Mouse (Mus musculus): ENCODE results near the gene Inpp5a.

Inpp5a gene

DNA sequence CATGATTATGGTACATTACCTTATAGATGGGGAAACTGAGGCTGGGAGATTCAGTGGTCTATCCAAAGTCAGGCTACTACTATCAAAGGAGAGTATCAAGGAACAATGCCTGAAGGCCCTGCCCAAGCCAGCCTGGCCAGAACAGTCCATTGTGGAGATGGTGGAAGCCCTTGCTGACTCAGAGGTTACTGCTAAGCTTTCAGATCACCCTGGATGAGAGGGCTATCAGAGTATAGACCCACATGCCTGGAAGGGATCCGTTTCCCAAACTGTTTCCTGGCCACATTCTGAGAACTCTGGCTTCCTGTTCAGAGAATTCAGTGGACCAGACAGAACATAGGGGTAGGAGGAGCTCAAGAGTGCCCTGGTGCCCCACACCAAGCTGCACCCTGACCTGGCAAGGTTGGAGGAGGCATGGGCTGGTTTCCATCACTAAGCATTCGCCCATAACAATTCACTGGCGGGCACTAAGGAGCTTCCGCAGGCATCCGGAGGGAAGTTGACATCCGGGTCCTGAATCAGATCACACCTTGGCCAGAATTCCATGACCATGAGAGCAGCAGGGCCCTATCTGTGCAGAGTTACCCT, 19.3 kb upstream of the Inpp5a start:
- no peak for DNase-seq (ENCODE audit: low read depth, low spot score)

GRCm38 (mm10) chr7:139371389-139371788, 17.5 kb upstream of the Inpp5a start:
- no peak for DNase-seq (ENCODE audit: low read depth, low spot score)

- no peak for DNase-seq (ENCODE audit: low read depth, low spot score)
Measured at GRCm38 (mm10) chr7:139377381-139377780, 11.5 kb upstream of the Inpp5a start.

DNA sequence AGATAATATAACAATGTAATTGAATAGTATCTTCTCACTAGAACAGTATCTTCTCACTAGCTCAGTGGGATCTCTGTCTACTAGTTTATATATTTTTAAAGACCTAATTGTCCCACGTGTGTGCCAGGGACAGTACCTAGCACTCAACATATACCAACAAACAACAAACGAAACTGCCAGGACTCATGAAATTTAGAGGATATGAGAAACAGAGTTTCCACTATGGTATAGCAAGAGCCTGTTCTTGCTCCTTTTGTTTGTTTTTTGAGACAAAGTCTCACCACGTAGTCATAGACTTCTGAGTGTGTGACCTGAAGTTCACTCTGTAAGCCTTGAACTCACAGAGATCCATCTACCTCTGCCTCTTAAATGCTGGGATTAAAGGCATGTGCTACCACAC, 10.6 kb upstream of the Inpp5a start:
- DNase-seq (ENCODE audit: low read depth, low spot score): no peak

GRCm38 (mm10) chr7:139379745-139380144, 9.2 kb upstream of the Inpp5a start:
- DNase-seq (ENCODE audit: low read depth, low spot score): no peak

DNA sequence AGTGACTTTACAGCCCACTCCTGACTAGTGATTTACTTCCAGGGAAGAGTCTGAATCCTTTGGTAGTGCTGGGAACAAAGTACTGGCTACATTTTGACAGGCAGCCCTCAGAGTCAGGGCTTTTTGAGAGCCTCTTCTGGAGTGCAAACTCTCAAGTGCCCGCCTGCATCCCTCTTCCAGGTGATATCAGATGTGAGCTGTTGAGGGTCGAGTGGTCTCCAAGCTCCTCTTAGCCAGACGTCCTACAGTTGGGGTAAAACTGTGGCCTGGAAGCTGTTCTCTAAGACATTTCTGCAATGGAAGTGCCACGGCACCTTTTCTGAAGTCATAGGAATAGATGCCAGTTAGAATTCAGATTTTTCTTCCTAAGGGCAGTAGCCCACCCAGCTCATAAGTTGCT, 8.7 kb upstream of the Inpp5a start:
- no peak for DNase-seq (ENCODE audit: low read depth, low spot score)

- DNase-seq (ENCODE audit: low read depth, low spot score): no peak
Measured at GRCm38 (mm10) chr7:139381877-139382276, 7.0 kb upstream of the Inpp5a start.

DNA sequence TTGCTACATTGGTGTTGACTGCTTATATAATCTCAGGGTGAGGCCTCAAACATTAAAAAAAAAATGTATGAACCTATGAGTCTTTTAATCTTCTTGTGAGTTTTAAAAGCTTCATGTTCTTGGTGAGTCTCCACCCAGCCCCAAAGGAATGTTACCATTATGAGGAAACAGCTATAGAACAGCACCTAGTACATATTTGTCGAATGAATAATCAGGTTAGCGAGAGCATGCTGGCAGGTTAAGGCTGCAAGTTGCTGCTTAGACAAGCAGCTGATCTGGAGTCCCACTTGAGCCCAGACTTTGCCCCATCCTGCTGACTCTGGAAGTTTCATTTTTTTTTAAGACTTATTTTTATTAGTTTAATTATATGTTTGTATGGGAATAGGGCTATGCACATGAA, 6.1 kb upstream of the Inpp5a start:
- DNase-seq (ENCODE audit: low read depth, low spot score): no peak

DNA sequence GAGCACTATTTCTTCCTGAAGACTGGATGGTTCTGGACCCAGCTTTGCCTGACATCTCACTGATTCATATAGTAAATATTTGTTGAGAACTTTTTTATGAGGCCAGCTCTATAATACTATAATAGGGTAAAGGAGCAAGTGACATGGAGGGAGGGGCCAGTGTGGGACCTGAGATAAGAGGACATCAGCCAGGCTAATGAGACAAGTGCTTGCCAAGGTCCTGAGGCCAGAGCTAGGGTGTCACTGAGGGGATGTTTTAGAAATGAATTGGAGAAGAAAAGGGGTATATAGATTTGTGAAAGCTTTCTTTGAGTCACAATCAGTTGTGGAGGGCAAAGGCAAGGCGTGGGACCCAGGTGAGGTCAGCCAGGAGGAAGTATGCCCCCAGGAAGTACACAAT, 4.4 kb upstream of the Inpp5a start:
- no peak for DNase-seq (ENCODE audit: low read depth, low spot score)

DNA sequence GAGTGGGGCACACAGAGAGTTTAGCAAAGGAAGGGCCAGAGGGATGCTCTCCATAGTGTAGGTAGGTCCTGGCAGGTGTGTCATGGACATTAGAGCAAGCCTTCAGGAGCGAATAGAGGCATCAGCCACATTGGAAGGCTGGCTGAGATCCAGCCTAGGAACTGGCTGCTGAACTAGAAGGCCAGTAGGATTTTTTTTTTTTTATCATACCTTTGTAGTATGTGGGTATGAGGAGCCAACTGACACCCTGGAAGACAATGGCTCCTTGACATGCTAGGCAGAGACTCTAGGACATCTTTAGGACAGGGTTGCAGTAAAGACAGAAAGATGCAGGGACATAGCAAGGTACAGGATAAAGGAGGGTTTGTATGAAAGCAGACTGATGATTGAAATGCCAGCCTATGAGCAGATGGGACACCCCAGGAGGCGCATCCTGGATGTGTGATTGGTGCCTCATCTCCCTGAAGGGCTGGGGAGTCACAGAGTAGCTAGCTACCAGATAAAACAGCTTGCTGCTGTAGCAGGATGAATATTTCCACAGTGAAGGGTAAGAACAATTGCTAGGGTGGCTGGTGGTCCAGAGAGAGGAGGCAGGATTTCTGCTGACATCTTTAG, 3.9 kb upstream of the Inpp5a start:
- no peak for DNase-seq (ENCODE audit: low read depth, low spot score)

GRCm38 (mm10) chr7:139386933-139387690, 1.8 kb upstream of the Inpp5a start:
- no peak for DNase-seq (ENCODE audit: low read depth, low spot score)

- DNase-seq (ENCODE audit: low read depth, low spot score): no peak
Measured at GRCm38 (mm10) chr7:139387921-139388669, 814 bp upstream of the Inpp5a start.

DNA sequence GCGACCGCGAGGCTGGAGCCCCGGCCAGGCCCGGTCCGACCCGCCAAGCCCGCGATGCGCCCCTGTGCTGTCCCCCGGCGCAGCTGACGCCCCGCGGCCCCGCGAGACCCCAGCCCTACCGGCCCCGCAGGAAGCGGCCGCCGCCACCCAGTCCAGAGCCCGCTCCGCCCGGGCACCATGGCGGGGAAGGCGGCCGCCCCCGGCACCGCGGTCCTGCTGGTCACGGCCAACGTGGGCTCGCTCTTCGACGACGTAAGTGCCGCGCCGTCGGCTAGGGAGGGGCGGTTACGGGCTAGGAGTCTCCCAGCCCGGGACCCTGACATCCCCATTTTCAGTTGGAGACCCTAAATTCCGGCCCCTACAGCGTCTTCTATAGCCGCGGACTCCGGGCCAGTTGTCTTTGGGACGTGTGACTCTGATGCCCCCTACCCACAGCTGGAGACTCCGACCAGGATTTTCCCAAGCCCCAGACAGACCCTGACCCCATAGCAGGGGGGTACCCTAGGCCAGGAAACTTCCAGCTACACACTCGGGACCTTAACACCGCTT, 378 bp downstream of the Inpp5a start:
- no peak for DNase-seq (ENCODE audit: low read depth, low spot score)

DNA sequence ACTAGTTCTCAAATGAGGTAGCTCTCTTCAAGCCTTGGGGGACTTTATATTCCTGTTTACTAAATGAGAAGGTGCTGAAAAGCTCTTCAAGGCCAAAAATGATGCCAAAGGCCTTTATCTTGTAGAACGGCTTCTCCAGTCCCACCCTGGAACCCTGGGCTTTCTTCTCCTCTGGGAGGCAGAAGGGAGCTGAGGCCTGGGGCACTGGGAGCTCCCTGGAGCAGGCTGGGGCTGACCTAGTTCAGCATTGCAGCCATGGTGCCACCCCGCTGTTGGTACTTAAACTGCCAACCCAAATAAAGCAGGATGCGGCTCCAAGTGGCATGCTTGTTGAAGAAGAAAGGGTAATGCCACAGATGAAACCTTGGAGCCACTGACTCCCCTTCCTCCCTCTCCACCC, 1.5 kb downstream of the Inpp5a start:
- DNase-seq (ENCODE audit: low read depth, low spot score): no peak

- no peak for DNase-seq (ENCODE audit: low read depth, low spot score)
Measured at GRCm38 (mm10) chr7:139390926-139391325, 2.0 kb downstream of the Inpp5a start.

DNA sequence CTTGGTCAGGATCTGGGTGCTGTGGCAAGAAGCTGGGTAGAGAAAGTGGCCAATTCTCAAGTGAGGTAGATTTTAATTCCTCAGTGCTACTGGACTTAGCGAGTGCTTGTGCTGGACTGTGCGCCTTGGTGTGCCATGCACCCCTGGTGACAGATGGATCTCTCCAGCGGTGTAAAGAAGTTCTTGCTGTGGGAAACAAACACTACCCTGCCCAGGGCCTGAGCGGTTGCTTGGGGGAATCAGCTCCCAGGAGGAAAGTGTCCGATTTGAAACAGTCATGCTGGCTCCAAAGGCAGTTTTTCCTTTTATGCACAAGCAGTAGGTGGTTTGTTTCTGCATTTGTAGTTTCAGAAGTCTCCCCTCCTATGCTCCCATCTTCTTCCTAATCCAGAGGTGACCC, 2.8 kb downstream of the Inpp5a start:
- DNase-seq (ENCODE audit: low read depth, low spot score): no peak

DNA sequence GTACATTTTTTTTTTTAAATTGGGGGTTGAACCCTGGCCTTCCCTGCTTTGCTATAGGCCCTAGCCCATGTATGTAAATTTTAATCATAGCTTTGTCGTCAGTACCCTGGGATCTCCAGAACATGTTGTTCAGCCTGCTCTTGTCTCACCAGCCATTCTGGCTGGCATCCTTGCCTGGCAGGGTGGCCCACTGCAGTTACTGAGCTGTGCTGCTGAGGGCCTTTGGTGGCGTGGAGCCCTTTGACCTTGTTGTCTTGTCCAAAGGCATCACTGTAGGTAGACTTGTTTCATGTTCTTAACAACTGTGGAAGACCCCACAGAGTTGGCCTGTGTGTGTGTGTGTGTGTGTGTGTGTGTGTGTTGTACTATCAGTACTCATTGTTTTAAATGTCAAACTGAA, 3.2 kb downstream of the Inpp5a start:
- DNase-seq (ENCODE audit: low read depth, low spot score): no peak

GRCm38 (mm10) chr7:139392691-139393235, 3.9 kb downstream of the Inpp5a start:
- no peak for DNase-seq (ENCODE audit: low read depth, low spot score)

DNA sequence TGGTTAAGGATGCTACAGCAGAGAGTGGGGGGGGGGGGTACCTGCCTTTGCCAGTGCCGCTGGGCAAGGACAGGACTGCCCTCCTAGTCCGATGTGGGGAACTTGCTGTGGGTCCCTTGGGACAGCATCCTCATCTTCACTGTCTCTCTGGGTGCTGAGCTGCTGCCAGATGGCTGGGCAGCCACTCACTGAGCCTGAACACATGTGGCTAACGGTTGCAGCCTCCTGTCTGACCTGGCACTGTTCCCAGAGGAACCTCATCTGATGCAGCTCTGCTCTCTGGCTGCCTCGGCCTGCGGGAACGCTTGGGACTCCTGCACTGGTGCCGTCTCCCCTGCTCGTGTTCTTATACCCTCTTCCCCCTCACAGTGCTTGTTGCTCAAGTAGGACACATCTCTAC, 8.6 kb downstream of the Inpp5a start:
- peak; percentile 66 for DNase-seq (ENCODE audit: low read depth, low spot score)

DNA sequence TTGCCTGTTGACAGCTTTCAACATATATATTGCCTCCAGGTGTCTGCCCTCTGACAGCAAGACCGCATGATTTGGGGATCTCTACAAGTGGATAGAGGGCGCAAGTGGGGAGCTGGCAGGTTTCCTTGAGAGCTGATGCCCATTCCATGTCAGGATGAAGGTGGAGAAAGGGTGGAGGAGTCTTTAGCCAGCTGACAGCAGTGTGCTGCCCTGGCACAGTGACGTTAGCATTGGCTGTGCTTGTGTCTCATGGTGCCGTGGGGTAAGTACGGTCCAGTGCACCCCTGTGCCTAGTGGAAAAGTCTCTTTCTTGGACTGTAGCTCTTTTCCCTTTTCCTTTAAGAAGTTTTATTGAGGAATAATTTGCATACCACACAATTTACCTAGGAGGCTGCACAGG, 9.2 kb downstream of the Inpp5a start:
- DNase-seq (ENCODE audit: low read depth, low spot score): no peak

DNA sequence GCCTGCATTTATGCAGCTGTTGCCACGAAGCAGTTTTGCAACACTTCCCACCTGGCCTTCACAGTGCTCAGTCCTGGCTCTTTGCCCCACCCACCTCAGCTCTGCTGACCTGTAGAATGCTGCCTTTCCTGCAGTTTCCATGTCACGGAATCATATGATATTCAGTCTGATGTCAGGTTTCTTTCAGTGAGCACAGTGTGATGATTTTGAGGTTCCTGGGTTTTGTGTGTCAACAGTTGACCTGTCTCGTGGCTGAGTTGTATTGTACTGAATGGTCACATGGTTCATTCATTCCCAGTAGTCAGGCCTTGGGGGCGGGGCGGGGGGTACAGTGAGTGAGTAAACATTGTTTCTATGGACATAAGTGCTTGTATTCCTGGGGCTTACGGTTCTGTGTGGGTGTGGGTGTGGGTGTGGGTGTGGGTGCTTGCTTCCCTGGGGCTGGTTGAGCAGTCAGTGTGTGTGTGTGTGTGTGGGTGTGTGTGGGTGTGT, 9.7 kb downstream of the Inpp5a start:
- DNase-seq (ENCODE audit: low read depth, low spot score): no peak

- DNase-seq (ENCODE audit: low read depth, low spot score): no peak
Measured at GRCm38 (mm10) chr7:139399572-139399971, 10.7 kb downstream of the Inpp5a start.
